Mouse (Mus musculus): Measurements from ENCODE around the gene BC025920.

DNA sequence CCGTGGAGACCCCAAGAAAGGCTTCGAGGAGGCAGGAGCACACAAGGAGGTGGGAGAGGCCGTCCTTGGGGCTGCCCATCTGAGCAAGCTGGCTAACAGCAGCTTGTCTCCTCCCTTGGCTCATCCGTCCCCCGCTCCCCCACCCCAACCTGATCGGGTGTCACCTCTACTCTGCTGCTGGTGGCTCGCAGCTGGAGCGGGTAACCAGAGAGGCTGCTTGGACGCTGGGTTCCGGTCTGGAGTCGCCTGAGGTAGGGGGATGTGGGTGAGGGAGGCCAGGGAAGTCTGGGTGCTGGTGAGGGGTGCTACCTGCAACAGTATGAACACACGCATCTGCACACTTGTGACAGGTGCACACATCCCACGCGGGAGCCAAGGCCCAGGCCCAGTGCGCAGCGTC is 22.3 kb downstream of the BC025920 start, which contains the start of gene Ankrd24:
- TF ChIP-seq ZMIZ1 (IDR thresholded peaks at IDR 0.05; ENCODE audit: low read depth, low read length) (no peak), TCF12 (IDR thresholded peaks at IDR 0.05; ENCODE audit: low read depth, low read length) (no peak), EP300 (IDR thresholded peaks at IDR 0.05; ENCODE audit: low read length) (no peak), POLR2AphosphoS2 (IDR thresholded peaks at IDR 0.05; ENCODE audit: low read depth, low read length) (no peak), MAZ (IDR thresholded peaks at IDR 0.05; ENCODE audit: low read depth, low read length) (no peak), USF1 (IDR thresholded peaks at IDR 0.05; ENCODE audit: low read depth, low read length) (no peak), CTCF (conservative IDR thresholded peaks at IDR 0.05 in 1 of 2, IDR thresholded peaks at IDR 0.05 in 1 of 2; ENCODE audit: low read depth in 2 of 2, low read length in 2 of 2) (no peak), POLR2A (IDR thresholded peaks at IDR 0.05; ENCODE audit: low read depth, low read length) (no peak), CHD2 (IDR thresholded peaks at IDR 0.05; ENCODE audit: low read length) (no peak), RAD21 (IDR thresholded peaks at IDR 0.05; ENCODE audit: low read depth, low read length) (no peak), NRF1 (IDR thresholded peaks at IDR 0.05; ENCODE audit: low read depth, low read length) (no peak)

Measured in CH12.LX (cell line).